Comparison of ENCODE assay signal across 9 mouse cellular contexts in genomic region chr11:8652792-8653645, GRCm38 (mm10). TPM values are rescaled to one million over a fixed set of nuclear protein-coding genes. Genes with fewer than 3 reads are reported as not detected.
DNase-seq lines count a peak whose midpoint lies in the region; ATAC-seq and TF ChIP-seq lines count a peak whose summit lies in the region.
"Had no signal": no experiment of that assay in that cellular context is flagged by ENCODE, and none has a peak within 500 bp of the region (broad histone marks: within the 10 kb centered on the region; RNA-seq: fewer than 3 reads in every experiment).

No protein-coding gene starts in this region.

- 0 out of 2 replicates have a peak, but pooled peaks have one; percentile 38 for ATAC-seq in heart, embryonic 15.5 days (replicated peaks; ENCODE audit: insufficient number of reproducible peaks, insufficient read depth, low FRiP score, low read depth)
- ATAC-seq in lung, postnatal 0 days = peak; percentile 27; the same call in 1 of the 2 replicates
- no peak; the same call in 1 of the 2 replicates for ATAC-seq in forebrain, embryonic 12.5 days (ENCODE audit: low FRiP score)
- ATAC-seq in stomach, embryonic 15.5 days (ENCODE audit: insufficient read depth, low FRiP score, low read depth) = no peak; the same call in 1 of the 2 replicates

- 0 out of 2 replicates have a peak overlapping the region, but pooled peaks have one; percentile 18 for H3K4me2 ChIP-seq in heart, embryonic 15.5 days
- no peak overlapping the region for H3K4me2 ChIP-seq in lung, postnatal 0 days (replicated peaks; ENCODE audit: low read depth, low read length)
- no peak overlapping the region for H3K4me2 ChIP-seq in forebrain, embryonic 12.5 days
- no peak overlapping the region for H3K4me2 ChIP-seq in stomach, embryonic 15.5 days
- H3K4me2 ChIP-seq: liver, embryonic 13.5 days had no signal

- DNase-seq in heart, adult 9 months (ENCODE audit: low spot score in 2 of 2) = no peak
- DNase-seq in lung, postnatal 0 days (ENCODE audit: low spot score) = peak; percentile 46
- DNase-seq in lung, adult 18-20 months = no peak
- DNase-seq in cerebellum, postnatal 25 days = no peak
- DNase-seq in urinary bladder, postnatal 4 days (ENCODE audit: low spot score in 2 of 2) = no peak
- DNase-seq: liver, embryonic 13.5 days had no signal

- TF ChIP-seq CTCF in lung, postnatal 0 days (IDR thresholded peaks at IDR 0.05) = peak; percentile 17; the same call in 1 of the 2 replicates

- H3K9me3 ChIP-seq in heart, embryonic 15.5 days (replicated peaks) = no peaks in the 10 kb centered on the region
- H3K9me3 ChIP-seq in lung, postnatal 0 days (ENCODE audit: low read length) = no peaks in the 10 kb centered on the region
- no peaks in the 10 kb centered on the region for H3K9me3 ChIP-seq in forebrain, embryonic 12.5 days
- H3K9me3 ChIP-seq in stomach, embryonic 15.5 days = no peaks in the 10 kb centered on the region
- H3K9me3 ChIP-seq: liver, embryonic 13.5 days had no signal

- H3K27ac ChIP-seq in heart, embryonic 15.5 days = peak overlapping the region; percentile 66
- no peak overlapping the region; the same call in 1 of the 2 replicates for H3K27ac ChIP-seq in lung, postnatal 0 days (ENCODE audit: low read length)
- H3K27ac ChIP-seq in forebrain, embryonic 12.5 days = peak overlapping the region; percentile 38; the same call in 1 of the 2 replicates
- peak overlapping the region; percentile 26 for H3K27ac ChIP-seq in stomach, embryonic 15.5 days
- H3K27ac ChIP-seq: liver, embryonic 13.5 days had no signal

- H3K9ac ChIP-seq in heart, embryonic 15.5 days = no peak overlapping the region
- H3K9ac ChIP-seq in lung, postnatal 0 days (replicated peaks; ENCODE audit: low read depth) = no peak overlapping the region
- H3K9ac ChIP-seq in forebrain, embryonic 12.5 days = no peak overlapping the region
- no peak overlapping the region for H3K9ac ChIP-seq in stomach, embryonic 15.5 days
- H3K9ac ChIP-seq: liver, embryonic 13.5 days had no signal

- WGBS in heart, embryonic 15.5 days = 41% methylated on average over 10 of the region's 10 CpGs
- WGBS in lung, postnatal 0 days = 45% methylated on average over 10 of the region's 10 CpGs
- WGBS in forebrain, embryonic 12.5 days = 40% methylated on average over 10 of the region's 10 CpGs
- 44% methylated on average over 10 of the region's 10 CpGs for whole genome bisulfite sequencing in stomach, embryonic 15.5 days

- H3K4me1 ChIP-seq in heart, embryonic 15.5 days (replicated peaks) = peaks cover 64% of the 10 kb centered on the region
- H3K4me1 ChIP-seq in lung, postnatal 0 days (ENCODE audit: insufficient read depth, low read depth, low read length) = peaks cover 17% of the 10 kb centered on the region; the same call in 1 of the 2 replicates
- peaks cover 30% of the 10 kb centered on the region for H3K4me1 ChIP-seq in forebrain, embryonic 12.5 days
- H3K4me1 ChIP-seq in stomach, embryonic 15.5 days = peaks cover 66% of the 10 kb centered on the region

- no peak overlapping the region for H3K4me3 ChIP-seq in heart, embryonic 15.5 days
- H3K4me3 ChIP-seq in lung, postnatal 0 days (ENCODE audit: low read depth, low read length) = no peak overlapping the region
- H3K4me3 ChIP-seq in forebrain, embryonic 12.5 days (replicated peaks) = no peak overlapping the region
- no peak overlapping the region for H3K4me3 ChIP-seq in stomach, embryonic 15.5 days (replicated peaks)
- H3K4me3 ChIP-seq: liver, embryonic 13.5 days had no signal

- H3K27me3 ChIP-seq in heart, embryonic 15.5 days = no peaks in the 10 kb centered on the region
- H3K27me3 ChIP-seq in lung, postnatal 0 days (replicated peaks; ENCODE audit: insufficient read depth, low read length) = no peaks in the 10 kb centered on the region
- H3K27me3 ChIP-seq in forebrain, embryonic 12.5 days = no peaks in the 10 kb centered on the region
- H3K27me3 ChIP-seq in stomach, embryonic 15.5 days (replicated peaks) = no peaks in the 10 kb centered on the region
- H3K27me3 ChIP-seq: liver, embryonic 13.5 days had no signal

- no peak for TF ChIP-seq EP300 in lung, postnatal 0 days (IDR thresholded peaks at IDR 0.05)

- H3K36me3 ChIP-seq in heart, embryonic 15.5 days = no peaks in the 10 kb centered on the region
- H3K36me3 ChIP-seq in lung, postnatal 0 days (ENCODE audit: insufficient read depth, low read length) = no peaks in the 10 kb centered on the region
- no peaks in the 10 kb centered on the region for H3K36me3 ChIP-seq in forebrain, embryonic 12.5 days (replicated peaks)
- peaks cover 4% of the 10 kb centered on the region; the same call in 1 of the 2 replicates for H3K36me3 ChIP-seq in stomach, embryonic 15.5 days
- H3K36me3 ChIP-seq: liver, embryonic 13.5 days had no signal

RNA-seq across cellular contexts. Expression of gene Tns3, which starts 11.3 kb away (rescaled TPM):
- polyA plus RNA-seq in heart, embryonic 15.5 days (2015; fragmentation: Nextera tagmentation; extraction: Ambion mirVana) = 16.4 and 22.9 TPM in 2 replicates
- 34.9 and 37.5 TPM in 2 replicates for polyA plus RNA-seq in lung, postnatal 0 days (2015; fragmentation: Nextera tagmentation; extraction: Ambion mirVana)
- polyA plus RNA-seq in forebrain, embryonic 12.5 days (2016; fragmentation: Nextera tagmentation; extraction: Ambion mirVana) = 10.2 and 11.4 TPM in 2 replicates
- 26.9 and 28.9 TPM in 2 replicates for polyA plus RNA-seq in stomach, embryonic 15.5 days (2015; fragmentation: Nextera tagmentation; extraction: Ambion mirVana)

Comparison
In these comparisons a context has a peak if more than half of its experiments do, and no peak if none do; other contexts are left out.
1. ATAC-seq: peak in heart, embryonic 15.5 days (single experiment) and lung, postnatal 0 days (single experiment); none in forebrain, embryonic 12.5 days (single experiment) and stomach, embryonic 15.5 days (single experiment).